Mouse (Mus musculus) CH12.LX (cell line): ENCODE measurements at regions not wholly inside any gene's neighbourhood (a gene's known extent, or its start where the extent isn't known, plus 50 kb on each side); places are given as distances from the start of the nearest gene placed in this dataset.

Experiments
- DNase-seq: peaks from one replicate; pipeline ENCODE4 v3.0.0-alpha.2; 2013; ENCODE audit errors: extremely low read depth
- H3K27ac ChIP-seq: 2 replicates; pipeline ENCODE4 v1.5.1; 2012; ENCODE audit warnings: low read depth, mild to moderate bottlenecking, control low read depth, moderate library complexity; ENCODE audit not compliant: insufficient read depth
- H3K27me3 ChIP-seq: replicated peaks from 2 replicates; pipeline ENCODE3; 2012; ENCODE audit warnings: inconsistent platforms
- H3K36me3 ChIP-seq, 2 experiments: replicated peaks in 1 of 2; 2 replicates each; pipeline versions ENCODE3 to v1.6.1; 2012; ENCODE audit warnings: inconsistent platforms in 1 of 2, low read length in 1 of 2, mild to moderate bottlenecking in 1 of 2, mixed read lengths in 1 of 2, moderate library complexity in 1 of 2; ENCODE audit not compliant: control insufficient read depth in 1 of 2, insufficient read depth in 1 of 2
- H3K4me1 ChIP-seq, 2 experiments: 2 replicates each; pipeline ENCODE4 v1.6.1; 2012; ENCODE audit warnings: inconsistent platforms in 1 of 2, moderate library complexity in 1 of 2; ENCODE audit not compliant: insufficient read depth in 2 of 2, control insufficient read depth in 1 of 2
- H3K4me2 ChIP-seq: 2 replicates; pipeline ENCODE4 v1.6.1; 2012; ENCODE audit warnings: low read depth, mild to moderate bottlenecking, control low read depth; ENCODE audit not compliant: poor library complexity, insufficient read depth, severe bottlenecking
- H3K4me3 ChIP-seq, 3 experiments: fragments of 150-350 bp in 1 of 3; sonication (generic) in 1 of 3; replicated peaks in 1 of 3; 2 replicates each; pipeline versions ENCODE3 to v1.5.1; 2011 to 2012; ENCODE audit warnings: low read depth in 2 of 3, low read length in 2 of 3, mild to moderate bottlenecking in 2 of 3, moderate library complexity in 2 of 3, control low read depth in 1 of 3, improper control_type of control experiment in 1 of 3, inconsistent platforms in 1 of 3, mixed read lengths in 1 of 3; ENCODE audit not compliant: poor library complexity in 1 of 3
- H3K79me2 ChIP-seq: replicated peaks from 2 replicates; pipeline ENCODE4 v1.6.1; 2012; ENCODE audit warnings: mild to moderate bottlenecking, moderate library complexity; ENCODE audit not compliant: control insufficient read depth, poor library complexity, insufficient read depth, severe bottlenecking; ENCODE audit errors: extremely low read depth
- H3K9ac ChIP-seq: 2 replicates; pipeline ENCODE4 v1.6.1; 2012; ENCODE audit warnings: low read depth, mild to moderate bottlenecking, control low read depth, moderate library complexity; ENCODE audit not compliant: insufficient read depth
- H3K9me3 ChIP-seq: replicated peaks from 2 replicates; pipeline ENCODE3; 2012; ENCODE audit warnings: low read length, inconsistent platforms, mixed read lengths
- CHD1 ChIP-seq: IDR thresholded peaks from 2 replicates; pipeline ENCODE4 v1.6.1; 2012; ENCODE audit warnings: low read depth, low read length, improper control_type of control experiment, inconsistent platforms
- CTCF ChIP-seq, 2 experiments: IDR thresholded peaks in 1 of 2; conservative IDR thresholded peaks in 1 of 2; 2 replicates each; pipeline ENCODE4 v1.5.1; 2011 to 2012; ENCODE audit warnings: low read depth in 2 of 2, low read length in 2 of 2, improper control_type of control experiment in 1 of 2, inconsistent platforms in 1 of 2, mild to moderate bottlenecking in 1 of 2, moderate library complexity in 1 of 2
- ELF1 ChIP-seq: IDR thresholded peaks from 2 replicates; pipeline ENCODE4 v1.6.1; 2014; ENCODE audit warnings: low read depth, mild to moderate bottlenecking, inconsistent platforms, low read length, improper control_type of control experiment
- EP300 ChIP-seq: IDR thresholded peaks from 2 replicates; pipeline ENCODE4 v1.6.1; 2011; ENCODE audit warnings: low read length, improper control_type of control experiment
- HCFC1 ChIP-seq: IDR thresholded peaks from 2 replicates; pipeline ENCODE4 v1.6.1; 2012; ENCODE audit warnings: low read depth, mild to moderate bottlenecking, inconsistent platforms, low read length, improper control_type of control experiment
- IRF4 ChIP-seq: IDR thresholded peaks from 2 replicates; pipeline ENCODE4 v1.6.1; 2014; ENCODE audit warnings: low read depth, mild to moderate bottlenecking, inconsistent platforms, low read length, improper control_type of control experiment
- MAFK ChIP-seq: IDR thresholded peaks from 2 replicates; pipeline ENCODE4 v1.6.1; 2011; ENCODE audit warnings: low read length, improper control_type of control experiment; ENCODE audit not compliant: insufficient replicate concordance
- MAX ChIP-seq: IDR thresholded peaks from 2 replicates; pipeline ENCODE4 v1.6.1; 2011; ENCODE audit warnings: low read length, improper control_type of control experiment
- MXI1 ChIP-seq: IDR thresholded peaks from 2 replicates; pipeline ENCODE4 v1.6.1; 2011; ENCODE audit warnings: mild to moderate bottlenecking, low read depth, low read length, improper control_type of control experiment
- MYC ChIP-seq: IDR thresholded peaks from 2 replicates; pipeline ENCODE4 v1.6.1; 2011; ENCODE audit warnings: low read depth, mild to moderate bottlenecking, improper control_type of control experiment, low read length
- NRF1 ChIP-seq: IDR thresholded peaks from 2 replicates; pipeline ENCODE4 v1.6.1; 2014; ENCODE audit warnings: low read depth, mild to moderate bottlenecking, inconsistent platforms, low read length, improper control_type of control experiment, moderate library complexity
- POLR2A ChIP-seq: IDR thresholded peaks from 2 replicates; pipeline ENCODE4 v1.6.1; 2011; ENCODE audit warnings: low read depth, mild to moderate bottlenecking, improper control_type of control experiment, low read length
- RCOR1 ChIP-seq: conservative IDR thresholded peaks from 2 replicates; pipeline ENCODE4 v1.6.1; 2012; ENCODE audit warnings: low read depth, mild to moderate bottlenecking, inconsistent platforms, low read length, improper control_type of control experiment
- SIN3A ChIP-seq: IDR thresholded peaks from 2 replicates; pipeline ENCODE4 v1.6.1; 2012; ENCODE audit warnings: low read length, improper control_type of control experiment, inconsistent platforms
- TBP ChIP-seq: conservative IDR thresholded peaks from 2 replicates; pipeline ENCODE4 v1.6.1; 2011; ENCODE audit warnings: low read depth, low read length, improper control_type of control experiment
- TCF12 ChIP-seq: IDR thresholded peaks from 2 replicates; pipeline ENCODE4 v1.6.1; 2014; ENCODE audit warnings: low read depth, mild to moderate bottlenecking, inconsistent platforms, low read length, improper control_type of control experiment
- UBTF ChIP-seq: IDR thresholded peaks from 2 replicates; pipeline ENCODE4 v1.6.1; 2012; ENCODE audit warnings: low read depth, mild to moderate bottlenecking, inconsistent platforms, low read length, improper control_type of control experiment, moderate library complexity
- USF2 ChIP-seq: conservative IDR thresholded peaks from 2 replicates; pipeline ENCODE4 v1.6.1; 2011; ENCODE audit warnings: low read depth, low read length, improper control_type of control experiment
- ZC3H11A ChIP-seq: IDR thresholded peaks from 2 replicates; pipeline ENCODE4 v1.6.1; 2012; ENCODE audit warnings: low read depth, mild to moderate bottlenecking, inconsistent platforms, low read length, improper control_type of control experiment
- dilution Hi-C: fragments of 300-500 bp; cut with MboI; formaldehyde crosslinking; loops from 2 replicates; pipeline ENCODE4 v1.14.3; 2020; ENCODE audit warnings: low sequenced_read_pairs; ENCODE audit not compliant: extremely low pct_unique_long_range_greater_than_20kb, extremely low pct_ligation_motif_present
- in situ Hi-C: fragments of 300-500 bp; cut with MboI; formaldehyde crosslinking; loops from 3 replicates; pipeline ENCODE4 v1.14.3; 2019; ENCODE audit warnings: low sequenced_read_pairs, low pct_ligation_motif_present, low pct_unique_long_range_greater_than_20kb, mixed read lengths

- no peaks in the 10 kb centered on the region for H3K79me2 ChIP-seq
- H3K9ac ChIP-seq: no peak overlapping the region
- H3K27me3 ChIP-seq: no peaks in the 10 kb centered on the region
- dilution Hi-C loops (no loop called here), in situ Hi-C loops (no loop called here)
- no peaks in the 10 kb centered on the region for H3K9me3 ChIP-seq
- H3K4me1 ChIP-seq: peaks cover 8 to 19% of the 10 kb centered on the region in 2 experiments
- H3K4me2 ChIP-seq: no peak overlapping the region
- DNase-seq: no peak
- H3K4me3 ChIP-seq: no peak overlapping the region
- H3K27ac ChIP-seq: no peak overlapping the region
- TF ChIP-seq MAFK: no peak
- TF ChIP-seq SIN3A: no peak
- TF ChIP-seq MYC: no peak
- TF ChIP-seq MXI1: no peak
- TF ChIP-seq USF2: no peak
- no peak for TF ChIP-seq TCF12
- no peak for TF ChIP-seq CHD1
- no peak for TF ChIP-seq POLR2A
- no peak for TF ChIP-seq EP300
- TF ChIP-seq ZC3H11A: no peak
- TF ChIP-seq UBTF: no peak
- H3K36me3 ChIP-seq: no peaks in the 10 kb centered on the region
Measured at GRCm38 (mm10) chr4:8954356-8954914, 715.6 kb upstream of the Car8 start.

- dilution Hi-C loops (no loop called here), in situ Hi-C loops (no loop called here)
- H3K9ac ChIP-seq: no peak overlapping the region
- H3K79me2 ChIP-seq: no peaks in the 10 kb centered on the region
- peaks cover 8 to 16% of the 10 kb centered on the region in 2 experiments for H3K4me1 ChIP-seq
- no peak overlapping the region for H3K4me2 ChIP-seq
- TF ChIP-seq HCFC1: no peak
- H3K27ac ChIP-seq: no peak overlapping the region
- no peak for DNase-seq
- H3K36me3 ChIP-seq: no peaks in the 10 kb centered on the region
- no peak overlapping the region for H3K4me3 ChIP-seq
- H3K27me3 ChIP-seq: no peaks in the 10 kb centered on the region
- no peaks in the 10 kb centered on the region for H3K9me3 ChIP-seq
Measured at GRCm38 (mm10) chr4:8953181-8953580, 714.3 kb upstream of the Car8 start.

DNA sequence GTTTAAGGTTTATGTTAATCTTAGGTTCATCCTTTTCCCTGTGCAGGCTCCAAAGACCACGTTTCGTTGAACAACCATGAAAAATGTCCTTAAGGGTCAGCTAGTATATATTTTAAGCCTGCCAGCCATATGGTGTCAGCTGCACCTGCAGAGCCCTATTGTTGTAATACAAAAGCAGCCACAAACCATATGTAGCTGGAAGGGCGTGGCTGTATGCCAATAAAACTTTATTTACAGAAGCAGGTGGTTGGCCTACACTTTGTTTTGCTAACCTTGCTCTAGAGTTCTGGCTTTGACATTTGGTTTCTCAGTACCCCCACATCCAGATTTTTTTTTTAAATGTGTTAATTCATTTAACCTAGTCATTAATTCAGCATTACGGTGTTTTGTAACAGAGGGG, 711.1 kb upstream of the Car8 start:
- Histone ChIP-seq H3K79me2 (no peaks in the 10 kb centered on the region), H3K4me3 (no peak overlapping the region), H3K9ac (no peak overlapping the region), H3K4me2 (no peak overlapping the region), H3K4me1 (peaks cover 9 to 10% of the 10 kb centered on the region in 2 experiments), H3K9me3 (no peaks in the 10 kb centered on the region), H3K27ac (no peak overlapping the region), H3K36me3 (peaks cover 0 to 3% of the 10 kb centered on the region in 2 experiments)
- in situ Hi-C loops: no loop called here
- DNase-seq: no peak
- dilution Hi-C loops: no loop called here
- TF ChIP-seq CHD1 (no peak), ELF1 (no peak), RCOR1 (no peak), TBP (no peak), POLR2A (no peak), CTCF (conservative IDR thresholded peaks at IDR 0.05 in 1 of 2, IDR thresholded peaks at IDR 0.05 in 1 of 2; ENCODE audit: low read depth in 2 of 2, low read length in 2 of 2) (no peak), SIN3A (no peak), NRF1 (no peak), MAX (no peak), IRF4 (no peak)
- TF ChIP-seq, all 38 proteins: peak for 0
- H3K27me3 ChIP-seq: no peaks in the 10 kb centered on the region
